Mouse (Mus musculus) heart, postnatal 25 days (tissue): ENCODE data around the gene Pgs1. TPM values are rescaled to one million over a fixed set of nuclear protein-coding genes. Genes with fewer than 3 reads are reported as not detected.

Experiments
- DNase-seq: peaks from one replicate; pipeline ENCODE4 v3.0.0; 2022; ENCODE audit warnings: low spot score
- intact Hi-C: fragments of 180-260 bp; cut with DNase I; formaldehyde crosslinking; loops from one replicate; pipeline ENCODE4 v1.15.1; 2025
- total RNA-seq, 2 experiments: library from RNA; stranded (reverse); gene quantifications; 2 replicates each; pipeline ENCODE4 v1.2.3; 2021

Pgs1 gene
- total RNA-seq, 2 experiments from 2014 or later = 18.1 to 18.2 TPM

DNA sequence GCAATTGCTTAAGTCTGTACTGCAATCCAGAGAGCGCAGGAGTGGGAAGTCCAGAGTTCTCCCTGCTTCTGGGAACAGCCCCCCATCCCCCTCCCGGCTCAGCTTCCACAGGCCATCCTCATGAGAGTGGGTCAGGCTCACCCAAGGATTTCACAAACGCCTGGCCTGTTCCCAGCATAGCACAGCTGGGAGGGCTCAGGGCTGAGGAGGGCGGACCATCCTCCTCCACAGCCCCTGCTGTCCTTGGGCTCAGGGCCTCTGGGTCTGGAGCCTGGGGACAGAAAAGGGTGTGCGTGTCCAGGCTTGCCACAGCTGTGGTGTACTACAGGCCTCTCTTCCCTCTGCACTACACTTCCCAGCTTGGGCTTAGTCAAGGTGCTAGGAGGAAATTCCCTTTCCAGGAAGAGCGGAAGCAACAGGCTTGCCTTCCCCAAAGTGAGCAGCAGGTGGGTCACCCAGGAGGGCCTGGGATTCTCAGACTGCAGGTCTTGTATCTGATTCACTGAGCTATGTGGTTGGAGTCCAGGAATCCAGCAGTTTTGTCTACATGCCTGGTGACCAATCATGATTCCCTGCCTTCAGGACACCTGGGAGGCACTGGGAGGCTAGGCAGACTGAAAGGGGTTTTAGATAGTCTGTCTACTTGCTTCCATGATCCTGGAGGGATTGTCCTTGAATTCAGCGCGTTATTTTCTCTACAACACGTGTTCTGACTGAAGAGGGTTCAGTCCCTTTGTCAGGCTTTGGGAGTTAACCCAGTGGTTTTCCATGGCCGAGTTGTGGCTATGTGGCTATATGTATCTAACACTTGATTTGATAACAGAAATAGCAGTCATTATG lies 23.6 kb upstream of the Pgs1 start:
- intact Hi-C loops = loop anchor here (2.0 kb wide), 1 partner anchor 28 kb away; no protein-coding TSS in a partner anchor
- peak; percentile 91 for DNase-seq

DNA sequence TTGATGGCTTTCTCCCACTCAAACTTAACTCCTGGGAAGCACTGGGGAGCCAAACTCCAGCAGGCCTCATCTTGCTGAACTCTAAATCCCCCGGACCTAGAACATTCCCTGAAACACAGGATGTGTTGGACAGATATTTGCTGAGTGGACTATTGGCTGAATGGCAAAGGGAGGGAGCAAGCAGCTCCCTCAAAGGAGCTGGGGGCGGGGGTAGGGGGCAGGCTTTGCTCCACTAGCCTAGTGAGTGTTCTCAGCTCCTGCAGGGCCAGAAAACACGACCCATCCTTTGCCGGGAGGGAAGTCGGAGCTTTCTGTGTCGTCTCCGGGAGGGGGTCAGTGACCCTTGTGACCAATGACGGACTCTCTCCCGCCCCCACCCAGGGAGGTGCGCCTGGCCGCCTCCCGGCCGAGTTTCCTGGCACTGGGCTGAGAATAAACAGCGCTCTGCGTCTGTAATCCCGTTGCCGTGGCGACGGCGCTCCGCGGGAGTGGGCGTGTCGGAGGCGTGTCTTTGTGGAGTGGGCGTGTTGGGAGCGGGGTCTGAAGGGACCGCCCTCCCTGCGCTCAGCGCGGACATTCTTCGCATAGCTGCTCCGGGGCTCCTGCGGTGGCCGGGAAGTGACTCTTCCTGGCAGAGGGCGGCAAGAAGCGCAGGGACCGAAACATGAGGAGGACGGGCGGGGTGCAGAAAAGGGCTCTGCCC lies 22.9 kb upstream of the Pgs1 start:
- peak; percentile 99 for DNase-seq
- intact Hi-C loops = loop anchor here (2.0 kb wide), 1 partner anchor 28 kb away; no protein-coding TSS in a partner anchor

DNA sequence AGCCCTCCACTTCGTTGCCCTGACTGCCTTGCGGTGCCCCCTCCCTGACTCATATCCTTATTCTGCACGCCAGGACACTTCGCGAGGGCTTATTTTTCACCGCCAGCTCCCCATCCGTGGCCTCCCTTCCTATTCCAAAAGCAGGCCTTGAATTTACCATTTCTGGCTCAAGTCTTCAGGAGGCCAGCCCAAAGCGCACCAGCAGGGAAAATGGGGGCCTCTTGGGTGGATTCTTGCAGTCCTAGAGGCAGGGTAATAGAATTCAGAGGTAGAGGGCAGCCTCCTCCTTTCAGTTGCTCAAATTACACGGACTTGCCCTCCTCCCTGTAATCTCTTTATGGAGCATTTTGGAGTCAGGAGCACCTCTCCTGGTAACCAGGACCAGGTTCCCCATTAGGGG lies 22.2 kb upstream of the Pgs1 start:
- intact Hi-C loops = loop anchor here (2.0 kb wide), 1 partner anchor 29 kb away; no protein-coding TSS in a partner anchor

DNA sequence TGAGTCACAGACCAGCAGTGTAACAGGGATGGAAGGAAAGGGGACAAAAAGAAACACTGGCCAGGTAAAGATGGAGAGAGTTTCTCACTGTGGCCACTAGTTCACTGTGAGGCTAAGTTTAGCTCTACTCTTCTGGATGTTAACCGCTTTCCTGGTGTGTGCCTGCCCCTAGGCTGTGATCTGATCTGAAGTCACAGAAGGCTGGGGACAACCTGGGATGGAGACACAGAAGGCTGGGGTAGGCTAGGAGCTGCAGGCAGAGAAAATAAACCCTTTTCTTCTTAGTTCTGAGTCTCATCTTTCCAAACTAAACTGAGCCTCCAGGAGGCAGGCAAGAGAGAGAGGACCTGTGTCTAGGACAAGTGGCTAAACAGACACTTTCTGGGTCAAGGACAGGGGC lies 21.8 kb upstream of the Pgs1 start:
- intact Hi-C loops = no loop called here
- DNase-seq = no peak

More for the DNA sequence above, 22.2 kb upstream of the Pgs1 start:
- no peak for DNase-seq

DNA sequence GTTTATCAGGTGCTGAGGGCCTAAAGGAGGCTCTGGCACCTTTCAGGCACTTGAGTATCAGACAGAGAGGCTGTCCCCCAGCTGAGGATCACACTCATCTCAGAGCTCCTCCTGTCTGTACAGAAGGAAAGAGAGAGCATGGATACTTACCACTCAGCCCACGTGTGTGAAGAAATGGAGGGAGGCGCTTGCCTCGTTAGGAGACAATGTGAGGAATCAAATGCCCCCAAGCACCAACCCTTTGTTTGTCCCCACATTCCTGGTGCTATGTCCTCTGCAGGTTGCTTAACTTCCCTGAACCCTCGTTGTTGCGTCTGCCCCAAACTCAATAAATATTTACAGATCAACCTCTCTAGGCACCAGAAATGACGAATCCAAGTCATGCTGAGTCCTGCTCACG lies 21.0 kb upstream of the Pgs1 start:
- intact Hi-C loops = no loop called here
- no peak for DNase-seq

DNA sequence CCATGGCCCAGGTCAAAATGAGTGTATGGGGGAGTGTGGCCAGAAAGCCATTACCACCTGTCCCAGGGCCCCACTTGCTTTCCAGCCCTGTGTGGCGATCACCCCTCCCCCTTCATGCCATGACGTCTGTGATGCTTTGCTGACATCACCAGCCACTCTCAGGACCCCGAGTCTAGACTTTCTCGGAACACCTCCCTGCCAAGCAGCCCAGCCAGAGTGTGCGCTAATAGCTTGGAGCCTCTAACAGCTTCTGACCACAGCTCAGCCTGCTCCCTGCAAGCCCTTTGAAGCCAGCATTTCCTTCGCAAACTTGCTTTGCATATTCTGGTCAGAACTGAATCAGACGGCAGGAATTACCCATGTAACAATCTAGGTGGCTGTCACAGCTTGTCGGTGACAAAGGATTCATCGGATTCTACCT lies 20.5 kb upstream of the Pgs1 start:
- no peak for DNase-seq
- intact Hi-C loops = no loop called here

DNA sequence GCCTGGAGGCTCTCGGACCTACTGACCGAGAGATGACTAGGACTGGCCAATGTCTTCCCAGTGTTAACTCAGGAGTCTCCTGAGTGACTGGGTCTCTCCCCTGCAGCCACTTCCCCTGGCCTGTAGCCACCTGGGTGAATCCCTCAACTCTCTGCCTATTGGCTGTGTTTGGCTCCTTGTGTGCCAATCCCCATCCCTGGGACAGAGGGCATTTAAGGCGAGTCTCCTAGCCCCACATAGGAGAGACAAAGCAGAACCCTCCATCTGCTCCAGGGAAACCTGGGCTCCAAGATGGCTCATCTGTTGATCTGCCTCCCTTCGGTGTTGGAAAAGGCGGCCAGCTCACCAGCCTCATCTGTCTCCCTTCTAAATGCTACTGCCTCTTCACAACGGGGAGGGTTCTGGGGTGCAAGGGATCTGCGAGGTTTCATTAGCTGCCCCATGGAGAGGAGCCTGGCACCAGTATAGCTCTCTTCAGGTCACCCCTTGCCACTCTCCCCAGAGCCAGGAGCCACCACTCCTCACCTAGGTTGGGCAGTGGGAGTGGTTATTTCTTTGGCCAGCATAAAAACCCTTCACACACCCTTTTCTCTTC lies 19.5 kb upstream of the Pgs1 start:
- intact Hi-C loops = no loop called here
- DNase-seq = no peak

DNA sequence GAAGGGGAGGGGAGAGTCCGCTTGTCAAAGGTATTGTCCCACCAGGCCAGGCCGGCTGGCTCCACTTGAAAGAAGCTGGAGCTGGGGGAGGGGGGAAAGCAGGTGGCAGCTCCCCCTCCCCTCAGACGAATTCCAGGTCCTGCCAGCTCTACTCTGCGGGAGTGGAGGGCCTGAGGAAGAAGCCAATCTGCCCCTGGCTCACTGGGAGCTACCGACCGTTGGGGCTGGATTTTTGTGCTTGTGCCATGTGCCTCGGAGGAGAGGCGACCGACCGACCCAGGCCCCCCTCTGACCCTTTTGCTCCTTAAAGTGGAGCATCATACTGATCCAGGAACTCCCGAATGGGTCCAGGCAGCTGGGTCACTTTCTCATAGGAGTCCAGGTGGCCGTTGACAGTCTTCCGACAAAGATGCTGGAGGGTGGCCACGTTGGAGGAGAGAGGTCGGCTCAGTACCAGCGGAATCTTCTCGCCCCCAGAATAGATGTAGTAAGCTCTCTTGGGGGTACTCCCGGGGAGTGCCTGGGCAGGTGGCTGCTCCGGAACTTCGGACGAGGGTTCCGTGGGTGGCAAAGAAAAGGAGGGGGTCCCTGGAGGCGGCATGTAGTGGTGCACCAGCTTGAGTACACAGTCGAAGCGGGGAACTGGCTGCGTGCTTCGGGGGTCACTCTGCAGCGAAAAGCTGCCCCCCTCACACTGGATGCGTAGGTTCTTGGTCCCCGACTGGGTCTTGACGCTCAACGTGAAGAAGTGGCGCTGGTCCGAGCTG lies 18.7 kb upstream of the Pgs1 start:
- intact Hi-C loops = no loop called here
- DNase-seq = no peak

DNA sequence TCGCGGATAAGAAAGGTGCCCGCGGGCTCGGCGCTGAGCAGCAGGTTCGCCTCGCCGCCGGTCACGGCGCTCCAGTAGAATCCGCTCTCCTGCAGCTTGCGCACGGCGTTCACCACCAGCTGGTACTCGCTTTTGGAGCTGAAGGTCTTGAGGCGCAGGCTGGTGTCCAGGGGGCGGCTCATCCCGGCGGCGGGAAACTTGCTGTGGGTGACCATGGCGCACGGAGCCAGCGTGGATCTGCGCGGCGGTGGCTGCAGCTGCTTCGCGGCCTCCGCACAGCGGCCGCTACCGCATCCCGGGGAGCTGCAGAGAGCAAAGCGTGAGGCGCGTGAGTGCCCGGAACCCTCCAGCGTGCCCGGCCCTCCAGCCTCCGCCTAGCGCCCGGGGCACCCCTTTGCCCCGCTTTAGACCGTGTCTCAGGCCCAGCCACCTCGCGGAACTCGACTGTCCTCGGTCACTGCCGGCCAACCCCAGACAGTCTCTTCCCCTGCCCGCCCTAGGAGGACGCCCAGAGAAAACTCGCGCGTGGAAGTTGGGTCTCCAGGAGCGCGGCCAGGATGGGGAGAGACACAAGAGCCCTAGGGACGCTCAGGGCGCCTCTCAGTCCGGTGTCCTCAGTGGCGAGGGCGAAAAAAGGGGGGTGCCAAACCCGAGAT lies 17.9 kb upstream of the Pgs1 start:
- intact Hi-C loops = no loop called here
- no peak for DNase-seq

DNA sequence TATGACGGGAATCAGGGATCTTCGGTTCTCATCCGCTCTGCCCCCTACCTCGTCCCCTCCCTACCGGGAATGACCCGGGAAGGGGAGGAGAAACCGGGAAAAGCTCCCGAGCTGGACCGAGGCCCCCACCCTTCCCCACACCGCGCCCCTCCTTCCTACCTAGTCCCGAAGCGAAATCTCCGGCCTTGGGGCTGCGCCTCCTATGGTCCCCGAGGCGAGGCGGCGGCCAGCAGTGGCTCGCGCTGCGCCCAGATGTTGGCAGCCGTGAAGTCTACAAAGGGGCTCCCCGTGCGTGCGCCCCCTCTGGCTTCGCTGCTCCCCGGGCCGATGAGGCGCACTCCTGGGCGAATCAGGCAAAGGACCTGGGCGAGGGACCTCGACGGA lies 17.4 kb upstream of the Pgs1 start:
- DNase-seq = no peak
- intact Hi-C loops = no loop called here

DNA sequence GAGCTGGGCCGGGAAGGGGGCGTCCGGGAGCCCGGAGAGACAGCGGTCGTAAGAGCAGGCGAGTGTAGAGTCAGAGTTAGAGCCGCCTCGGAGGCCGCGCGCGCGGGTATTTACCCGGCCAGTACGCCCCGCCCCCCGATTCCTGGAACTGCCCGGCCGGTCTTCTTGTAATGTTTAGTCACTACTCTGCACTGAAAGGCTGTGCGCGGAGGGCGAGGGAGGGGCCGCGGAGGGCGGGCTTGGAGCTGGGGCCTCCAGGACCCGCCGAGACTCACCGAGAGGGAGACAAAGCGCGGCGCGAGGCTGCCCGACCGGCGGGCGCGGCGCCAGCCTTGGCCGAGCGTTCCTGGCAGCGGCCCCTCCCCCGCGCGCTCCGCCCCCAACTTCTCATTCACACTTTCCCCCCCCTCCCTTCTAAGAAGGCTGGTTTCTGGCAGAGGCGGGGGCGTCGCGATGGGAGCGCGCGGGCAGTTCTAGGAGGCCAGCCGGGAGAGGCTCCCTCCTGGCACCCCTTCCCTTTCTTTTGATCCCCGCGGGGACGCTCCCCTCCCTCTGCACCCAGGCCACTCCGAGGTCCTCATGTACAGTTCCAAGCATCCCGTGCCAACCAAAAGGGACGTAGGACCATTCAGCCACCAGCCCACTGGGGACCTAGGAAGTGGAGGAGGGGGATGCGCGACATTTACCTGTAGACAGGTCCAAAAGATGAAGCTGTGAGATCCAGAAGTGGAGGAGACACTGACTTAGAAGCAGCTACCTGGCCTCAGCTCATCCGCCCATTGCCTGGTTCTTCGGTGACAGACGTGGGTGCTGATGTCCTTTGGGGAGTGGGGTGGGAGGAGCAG lies 16.8 kb upstream of the Pgs1 start:
- intact Hi-C loops = no loop called here
- DNase-seq = peak; percentile 98

DNA sequence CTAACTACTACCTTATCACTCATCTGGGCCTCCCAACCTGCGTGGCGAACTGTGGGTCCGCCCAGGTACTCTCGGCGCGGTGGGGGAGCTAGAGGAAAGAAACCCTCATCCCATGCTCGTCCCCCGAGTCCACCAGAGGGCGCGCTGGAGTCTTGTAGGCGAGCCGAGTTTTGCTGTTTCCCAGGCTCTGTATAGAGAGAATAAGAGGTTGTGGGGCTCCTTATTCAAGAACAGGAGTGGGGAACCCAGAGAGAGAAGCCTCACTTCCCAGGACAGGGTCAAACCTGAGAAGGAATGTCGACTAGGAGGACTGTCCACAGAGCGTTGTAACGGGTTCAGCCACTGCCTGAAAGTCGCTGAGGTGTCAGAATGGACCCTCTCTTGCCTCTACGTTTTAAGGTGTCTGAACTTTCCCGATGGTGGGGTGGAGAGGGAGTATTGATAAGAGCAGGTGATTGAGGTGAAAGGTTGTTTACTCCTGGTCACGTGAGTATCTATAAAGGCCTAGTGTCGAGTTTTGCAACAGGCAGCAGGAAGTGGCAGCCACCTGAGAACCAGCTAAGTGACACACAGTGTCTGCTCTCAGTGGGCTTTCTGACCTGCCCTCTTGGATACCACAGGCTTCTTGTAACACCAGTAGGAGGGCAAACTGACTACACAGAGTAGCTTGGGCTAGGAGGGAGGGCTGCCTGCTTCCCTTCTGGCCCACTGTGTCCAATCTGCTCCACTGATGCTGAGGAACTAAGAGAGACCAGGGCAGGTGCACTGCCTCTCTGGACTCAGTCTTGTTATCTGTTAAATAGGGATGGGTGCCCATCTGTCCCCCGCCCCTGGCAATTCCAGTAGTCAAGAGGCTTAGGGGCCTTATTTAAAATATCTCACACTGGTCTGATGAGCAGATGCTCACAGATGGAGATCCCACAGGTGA lies 15.9 kb upstream of the Pgs1 start, which contains the start of gene Socs3:
TSS of gene Socs3 (minus strand) at position 103 of the 928 bp plus-strand sequence.
- intact Hi-C loops = loop anchor here (1.0 to 5.0 kb wide), 3 partner anchors 51 to 98 kb away; partner anchors contain the start of gene Tha1
- peak; percentile 68 for DNase-seq

DNA sequence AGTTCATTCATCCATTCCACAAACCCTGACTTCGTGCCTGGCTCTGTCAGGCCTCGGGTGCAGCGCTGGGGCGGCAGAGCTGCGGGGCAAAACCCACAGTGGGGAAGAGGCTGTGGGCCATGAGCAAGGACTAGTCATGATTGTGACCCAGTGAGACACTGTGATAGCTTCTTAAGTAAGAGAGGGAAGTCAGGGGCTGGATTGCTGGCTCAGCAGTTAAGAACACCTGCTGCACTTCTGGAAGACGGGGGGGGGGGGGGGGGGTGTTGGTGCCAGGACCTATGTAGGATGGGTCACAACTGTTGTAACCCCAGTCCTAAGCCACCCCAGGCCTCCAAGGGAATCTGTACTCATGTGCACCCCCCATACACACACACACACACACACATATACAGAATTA lies 15.0 kb upstream of the Pgs1 start:
- DNase-seq = no peak
- intact Hi-C loops = loop anchor here (5.0 kb wide), 1 partner anchor 99 kb away; the partner anchor contains the start of gene Tha1

DNA sequence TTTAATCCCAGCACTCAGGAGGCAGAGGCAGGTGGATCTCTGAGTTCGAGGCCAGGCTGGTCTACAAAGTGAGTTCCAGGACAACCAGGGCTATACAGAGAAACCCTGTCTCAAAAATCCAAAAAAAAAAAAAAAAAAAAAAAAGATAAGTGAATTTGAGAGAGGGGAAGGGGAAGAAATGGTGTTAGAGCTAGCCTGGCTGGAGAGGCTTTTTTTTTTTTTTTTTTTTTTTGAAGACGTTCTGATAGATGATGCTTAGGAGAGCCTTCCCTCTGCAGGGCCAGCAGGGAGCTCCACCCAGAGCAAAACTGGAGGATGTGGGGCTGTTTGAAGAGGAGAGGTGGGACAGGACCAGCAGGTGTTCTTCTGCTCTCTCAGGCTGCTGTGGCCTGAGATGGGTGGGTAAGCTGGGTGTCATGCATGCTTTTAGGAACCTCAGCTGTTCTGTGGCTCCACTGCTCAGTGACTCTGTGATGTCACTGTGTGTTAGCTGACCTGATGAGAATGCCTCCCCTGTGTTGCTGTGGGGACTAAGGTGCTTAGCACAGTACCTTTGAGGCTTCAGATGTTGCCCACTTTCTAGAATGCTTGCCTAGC lies 14.3 kb upstream of the Pgs1 start:
- no peak for DNase-seq
- intact Hi-C loops = loop anchor here (5.0 kb wide), 1 partner anchor 99 kb away; the partner anchor contains the start of gene Tha1

DNA sequence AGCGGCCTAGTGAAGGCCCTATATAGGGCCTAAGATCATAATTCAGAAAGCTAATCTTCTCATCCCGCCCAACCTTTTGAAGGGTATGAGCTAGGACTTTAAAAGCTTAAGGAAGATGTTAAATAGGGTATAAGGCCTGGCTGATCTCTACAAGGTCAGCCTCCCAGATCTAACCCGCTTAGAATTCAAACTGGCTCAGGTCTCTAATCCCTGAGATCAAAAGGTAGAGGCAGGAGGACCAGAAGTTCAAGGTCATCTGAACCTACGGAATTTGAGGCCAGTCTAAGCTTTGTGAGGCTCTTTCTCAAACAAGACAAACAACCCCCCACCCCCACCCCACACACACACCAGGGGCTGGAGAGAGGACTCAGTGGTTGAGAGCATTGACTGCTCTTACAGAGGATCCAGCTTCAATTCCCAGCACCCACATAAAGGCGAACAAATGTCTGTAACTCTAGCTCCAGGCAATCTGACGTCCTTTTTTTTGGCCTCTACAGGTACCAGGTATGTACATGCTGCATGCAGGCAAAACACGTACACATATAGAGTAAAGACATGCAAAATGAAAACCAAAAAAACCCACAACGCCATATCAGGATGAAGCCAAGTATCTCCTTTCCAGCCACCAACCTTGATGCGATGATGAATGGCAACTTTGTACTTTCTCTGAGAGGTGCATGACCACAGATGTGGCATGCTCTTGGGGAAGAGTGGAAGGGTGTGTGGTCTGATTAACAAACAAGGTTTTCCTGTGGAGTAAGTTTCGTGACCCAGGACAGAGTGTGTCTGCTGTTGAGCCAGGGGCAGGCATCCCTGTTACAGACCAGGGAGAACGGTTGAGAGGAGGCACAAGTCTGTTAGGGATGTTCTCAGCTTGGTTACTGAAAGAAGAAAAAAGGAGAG lies 13.2 kb upstream of the Pgs1 start:
- no peak for DNase-seq
- intact Hi-C loops = loop anchor here (5.0 kb wide), 1 partner anchor 101 kb away; the partner anchor contains the start of gene Tha1

DNA sequence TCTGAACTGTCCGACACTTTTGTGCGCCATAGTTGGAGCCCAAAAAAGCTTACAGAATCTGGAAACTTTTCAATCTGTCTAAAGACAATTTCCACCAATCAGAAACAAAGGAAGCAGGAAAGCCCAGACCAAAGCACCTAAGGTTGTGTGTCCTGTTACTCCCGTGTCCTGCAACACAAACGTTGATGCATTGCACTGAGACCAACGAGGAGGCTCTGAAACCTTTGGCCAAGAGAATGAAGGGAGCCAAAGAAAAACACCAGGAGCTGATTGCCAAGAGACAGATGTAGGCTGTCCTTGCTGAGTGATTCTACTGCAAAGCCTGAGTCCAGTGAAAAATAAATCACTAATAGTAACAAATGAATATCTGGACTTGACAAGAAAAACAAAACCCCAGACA lies 12.5 kb upstream of the Pgs1 start:
- intact Hi-C loops = loop anchor here (5.0 kb wide), 1 partner anchor 101 kb away; the partner anchor contains the start of gene Tha1
- DNase-seq = no peak
